Mouse (Mus musculus): ENCODE measurements around the gene Mknk2. TPM values are rescaled to one million over a fixed set of nuclear protein-coding genes. Genes with fewer than 3 reads are reported as not detected.

Gene Mknk2
- total and polyA plus RNA-seq, 2 experiments, result 87.0 to 88.6 TPM

GRCm38 (mm10) chr10:80646936-80647335, 31.0 kb downstream of the Mknk2 start:
- H3K4me3 ChIP-seq (ENCODE audit: insufficient read depth, low read depth, low read length), result no peak overlapping the region
- peaks cover 2% of the 10 kb centered on the region; the same call in 1 of the 2 replicates for H3K36me3 ChIP-seq (ENCODE audit: control insufficient read depth, insufficient read depth, low read length)
- H3K79me2 ChIP-seq (ENCODE audit: control insufficient read depth, insufficient read depth, low read length), result no peaks in the 10 kb centered on the region
- TF ChIP-seq CTCF (IDR thresholded peaks at IDR 0.05; ENCODE audit: low read depth, low read length), result no peak
- no peak for TF ChIP-seq POLR2A (IDR thresholded peaks at IDR 0.05; ENCODE audit: extremely low read depth, insufficient read depth, low read length)
- DNase-seq (ENCODE audit: extremely low read depth, low read depth, low spot score), result peak; percentile 68
- 55% methylated on average over 10 of the region's 10 CpGs for WGBS
- H3K9ac ChIP-seq (ENCODE audit: low read depth, low read length), result no peak overlapping the region
- H3K4me1 ChIP-seq (ENCODE audit: control insufficient read depth, insufficient read depth, low read length), result no peaks in the 10 kb centered on the region
- no peak overlapping the region for H3K27ac ChIP-seq (replicated peaks; ENCODE audit: insufficient read depth, low read depth, low read length)
- no peaks in the 10 kb centered on the region for H3K27me3 ChIP-seq (ENCODE audit: control insufficient read depth, insufficient read depth, low read length)

GRCm38 (mm10) chr10:80635345-80635744, 42.6 kb downstream of the Mknk2 start:
- H3K36me3 ChIP-seq (ENCODE audit: control insufficient read depth, insufficient read depth, low read length), result peaks cover 6% of the 10 kb centered on the region; the same call in 1 of the 2 replicates
- H3K4me1 ChIP-seq (ENCODE audit: control insufficient read depth, insufficient read depth, low read length), result peaks cover 17% of the 10 kb centered on the region
- no peak for TF ChIP-seq CTCF (IDR thresholded peaks at IDR 0.05; ENCODE audit: low read depth, low read length)
- TF ChIP-seq POLR2A (IDR thresholded peaks at IDR 0.05; ENCODE audit: extremely low read depth, insufficient read depth, low read length), result no peak
- WGBS, result 9% methylated on average over 6 of the region's 6 CpGs
- peak; percentile 84 for DNase-seq (ENCODE audit: extremely low read depth, low read depth, low spot score)
- H3K27ac ChIP-seq (replicated peaks; ENCODE audit: insufficient read depth, low read depth, low read length), result no peak overlapping the region; the same call in 1 of the 2 replicates
- no peaks in the 10 kb centered on the region for H3K27me3 ChIP-seq (ENCODE audit: control insufficient read depth, insufficient read depth, low read length)
- H3K9ac ChIP-seq (ENCODE audit: low read depth, low read length), result no peak overlapping the region
- no peak overlapping the region for H3K4me3 ChIP-seq (ENCODE audit: insufficient read depth, low read depth, low read length)
- peaks cover 24% of the 10 kb centered on the region for H3K79me2 ChIP-seq (ENCODE audit: control insufficient read depth, insufficient read depth, low read length)

- no peaks in the 10 kb centered on the region for H3K27me3 ChIP-seq (ENCODE audit: control insufficient read depth, insufficient read depth, low read length)
Observed at GRCm38 (mm10) chr10:80628925-80629324, 49.0 kb downstream of the Mknk2 start.

GRCm38 (mm10) chr10:80627685-80628084, 50.2 kb downstream of the Mknk2 start:
- peaks cover 34% of the 10 kb centered on the region for H3K4me1 ChIP-seq (ENCODE audit: control insufficient read depth, insufficient read depth, low read length)
- H3K9ac ChIP-seq (ENCODE audit: low read depth, low read length), result no peak overlapping the region
- peaks cover 87% of the 10 kb centered on the region for H3K79me2 ChIP-seq (ENCODE audit: control insufficient read depth, insufficient read depth, low read length)
- no peak for DNase-seq (ENCODE audit: extremely low read depth, low read depth, low spot score)
- H3K4me3 ChIP-seq (ENCODE audit: insufficient read depth, low read depth, low read length), result no peak overlapping the region
- H3K27ac ChIP-seq (replicated peaks; ENCODE audit: insufficient read depth, low read depth, low read length), result no peak overlapping the region
- no peaks in the 10 kb centered on the region for H3K27me3 ChIP-seq (ENCODE audit: control insufficient read depth, insufficient read depth, low read length)
- no peaks in the 10 kb centered on the region for H3K36me3 ChIP-seq (ENCODE audit: control insufficient read depth, insufficient read depth, low read length)
- TF ChIP-seq CTCF (IDR thresholded peaks at IDR 0.05; ENCODE audit: low read depth, low read length) (no peak), POLR2A (IDR thresholded peaks at IDR 0.05; ENCODE audit: extremely low read depth, insufficient read depth, low read length) (no peak)
- 68% methylated on average over 2 of the region's 2 CpGs for WGBS

More at GRCm38 (mm10) chr10:80628925-80629324, 49.0 kb downstream of the Mknk2 start:
- H3K27ac ChIP-seq (replicated peaks; ENCODE audit: insufficient read depth, low read depth, low read length), result no peak overlapping the region
- H3K79me2 ChIP-seq (ENCODE audit: control insufficient read depth, insufficient read depth, low read length), result peaks cover 79% of the 10 kb centered on the region
- H3K4me3 ChIP-seq (ENCODE audit: insufficient read depth, low read depth, low read length), result no peak overlapping the region
- no peaks in the 10 kb centered on the region for H3K36me3 ChIP-seq (ENCODE audit: control insufficient read depth, insufficient read depth, low read length)
- WGBS, result 86% methylated on average over 9 of the region's 9 CpGs
- DNase-seq (ENCODE audit: extremely low read depth, low read depth, low spot score), result no peak
- TF ChIP-seq CTCF (IDR thresholded peaks at IDR 0.05; ENCODE audit: low read depth, low read length), result no peak
- TF ChIP-seq POLR2A (IDR thresholded peaks at IDR 0.05; ENCODE audit: extremely low read depth, insufficient read depth, low read length), result no peak
- no peak overlapping the region for H3K9ac ChIP-seq (ENCODE audit: low read depth, low read length)
- peaks cover 37% of the 10 kb centered on the region for H3K4me1 ChIP-seq (ENCODE audit: control insufficient read depth, insufficient read depth, low read length)

GRCm38 (mm10) chr10:80625764-80626163, 52.1 kb downstream of the Mknk2 start:
- WGBS, result 74% methylated on average over 4 of the region's 4 CpGs
- no peak overlapping the region for H3K9ac ChIP-seq (ENCODE audit: low read depth, low read length)

GRCm38 (mm10) chr10:80623457-80624191, 54.3 kb downstream of the Mknk2 start:
- Histone ChIP-seq H3K27me3 (ENCODE audit: control insufficient read depth, insufficient read depth, low read length) (no peaks in the 10 kb centered on the region), H3K27ac (replicated peaks; ENCODE audit: insufficient read depth, low read depth, low read length) (peak overlapping the region; percentile 70), H3K9ac (ENCODE audit: low read depth, low read length) (peak overlapping the region; percentile 88), H3K79me2 (ENCODE audit: control insufficient read depth, insufficient read depth, low read length) (peaks cover 51% of the 10 kb centered on the region), H3K4me3 (ENCODE audit: insufficient read depth, low read depth, low read length) (peak overlapping the region; percentile 78), H3K36me3 (ENCODE audit: control insufficient read depth, insufficient read depth, low read length) (no peaks in the 10 kb centered on the region), H3K4me1 (ENCODE audit: control insufficient read depth, insufficient read depth, low read length) (peaks cover 35% of the 10 kb centered on the region)
- DNase-seq (ENCODE audit: extremely low read depth, low read depth, low spot score), result peak; percentile 47
- 0 out of 2 replicates have a peak, but pooled peaks have one; percentile 30 for TF ChIP-seq POLR2A (IDR thresholded peaks at IDR 0.05; ENCODE audit: extremely low read depth, insufficient read depth, low read length)
- TF ChIP-seq CTCF (IDR thresholded peaks at IDR 0.05; ENCODE audit: low read depth, low read length), result no peak
- 14% methylated on average over 15 of the region's 15 CpGs for WGBS

More at GRCm38 (mm10) chr10:80625764-80626163, 52.1 kb downstream of the Mknk2 start:
- Histone ChIP-seq H3K79me2 (ENCODE audit: control insufficient read depth, insufficient read depth, low read length) (peaks cover 72% of the 10 kb centered on the region), H3K36me3 (ENCODE audit: control insufficient read depth, insufficient read depth, low read length) (no peaks in the 10 kb centered on the region), H3K27me3 (ENCODE audit: control insufficient read depth, insufficient read depth, low read length) (no peaks in the 10 kb centered on the region), H3K4me1 (ENCODE audit: control insufficient read depth, insufficient read depth, low read length) (peaks cover 35% of the 10 kb centered on the region), H3K4me3 (ENCODE audit: insufficient read depth, low read depth, low read length) (no peak overlapping the region), H3K27ac (replicated peaks; ENCODE audit: insufficient read depth, low read depth, low read length) (peak overlapping the region; percentile 25; the same call in 1 of the 2 replicates)
- TF ChIP-seq POLR2A (IDR thresholded peaks at IDR 0.05; ENCODE audit: extremely low read depth, insufficient read depth, low read length), result no peak
- TF ChIP-seq CTCF (IDR thresholded peaks at IDR 0.05; ENCODE audit: low read depth, low read length), result no peak
- DNase-seq (ENCODE audit: extremely low read depth, low read depth, low spot score), result no peak

All from liver, adult 2 months (tissue).